Mouse (Mus musculus): Measurements from ENCODE around the gene Zyx.

The Zyx gene

DNA sequence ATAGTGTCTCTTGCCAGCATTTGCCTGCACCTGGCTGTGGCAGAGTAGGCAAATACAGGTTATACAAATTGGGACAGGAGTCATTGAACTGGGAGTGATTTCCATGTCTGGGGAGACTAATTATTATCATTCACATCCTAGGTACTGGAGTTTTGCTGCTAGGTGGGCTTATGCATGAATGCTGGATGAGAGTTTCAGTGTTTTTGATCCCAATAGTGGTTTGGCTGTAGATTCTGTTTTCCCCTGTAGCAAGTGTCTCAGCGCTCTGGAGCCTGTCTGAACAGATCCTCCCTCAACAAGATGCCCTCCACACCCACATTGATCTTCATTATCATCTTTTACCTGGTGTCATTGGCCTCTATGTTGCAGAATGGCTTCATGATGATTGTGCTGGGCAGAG, 50.5 kb downstream of the Zyx start, which contains the start of gene Tas2r143:
Gene Tas2r143, plus strand, starts transcription at position 301 of the 400 bp plus-strand sequence.
- DNase-seq, result no peak

DNA sequence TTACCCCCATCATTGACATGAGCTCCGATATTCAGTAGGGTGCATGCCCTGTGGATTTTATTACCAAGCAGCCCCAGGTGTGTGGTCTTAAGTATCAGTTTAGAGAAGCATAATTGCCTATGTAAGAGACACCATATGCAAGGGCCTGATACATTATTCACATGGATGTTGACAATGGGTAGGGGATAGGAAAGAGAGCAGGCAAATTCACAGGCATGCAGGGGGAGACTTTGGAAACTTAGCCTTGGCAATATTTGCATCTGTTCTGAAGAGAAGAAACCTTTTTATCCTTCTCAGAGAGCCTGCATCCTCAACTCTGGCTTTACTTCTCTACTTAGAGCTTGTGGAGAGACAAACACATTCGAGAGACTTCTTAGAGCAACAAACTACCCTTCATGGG, 55.7 kb downstream of the Zyx start, which contains the start of gene Tas2r135:
Gene Tas2r135, plus strand, starts transcription at position 301 of the 400 bp plus-strand sequence.
- no peak for DNase-seq

All from thymus, postnatal 36 days (tissue).